Mouse (Mus musculus) thymus, postnatal 36 days (tissue): ENCODE results near the gene Rab43.
"Not testable (repeated sequence)": the region's sequence is repeated elsewhere in the genome, so short reads cannot be mapped to it uniquely, and the experiment has no call there.

Experiments
- DNase-seq, 2 experiments: peaks; one replicate each; pipeline ENCODE4 v3.0.0; 2022; ENCODE audit warnings: mixed read lengths in 2 of 2

Rab43 gene

DNA sequence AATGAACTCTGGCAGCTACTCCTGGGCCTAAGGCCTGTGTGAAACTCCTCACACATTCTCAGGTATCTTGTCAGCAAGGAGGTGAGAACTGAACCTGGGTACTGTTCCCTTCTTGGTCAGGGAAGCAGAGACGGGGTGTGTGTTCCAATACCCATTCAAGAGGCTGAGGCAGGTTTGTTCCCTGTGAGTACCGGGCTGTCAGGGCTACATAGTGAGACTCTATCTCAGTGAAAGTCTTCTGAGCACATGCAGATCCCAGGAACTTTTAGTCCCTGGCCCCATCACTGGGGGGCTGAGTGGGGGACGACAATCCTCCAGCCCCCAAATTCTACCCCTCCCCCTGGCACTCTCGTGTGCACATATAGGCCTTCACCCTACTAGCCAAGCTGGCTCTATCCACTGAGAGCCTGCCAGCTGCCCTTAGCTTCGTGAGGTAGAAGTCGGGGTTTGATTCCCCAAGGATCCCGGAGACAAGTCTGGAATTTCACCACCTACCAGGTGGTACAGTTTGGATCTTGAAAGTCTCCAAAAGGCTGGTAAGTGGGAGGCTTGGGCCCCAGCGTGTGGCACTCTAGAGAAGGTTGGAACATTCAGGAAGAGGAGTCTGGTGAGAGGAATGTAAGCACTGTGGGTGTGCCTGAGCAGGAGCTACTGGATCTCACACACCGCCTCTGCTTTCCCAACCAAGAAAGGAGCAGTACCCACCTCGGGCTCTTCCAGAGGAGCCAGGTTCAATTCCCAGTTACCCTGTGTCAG, 31.2 kb downstream of the Rab43 start:
- no peak for DNase-seq

DNA sequence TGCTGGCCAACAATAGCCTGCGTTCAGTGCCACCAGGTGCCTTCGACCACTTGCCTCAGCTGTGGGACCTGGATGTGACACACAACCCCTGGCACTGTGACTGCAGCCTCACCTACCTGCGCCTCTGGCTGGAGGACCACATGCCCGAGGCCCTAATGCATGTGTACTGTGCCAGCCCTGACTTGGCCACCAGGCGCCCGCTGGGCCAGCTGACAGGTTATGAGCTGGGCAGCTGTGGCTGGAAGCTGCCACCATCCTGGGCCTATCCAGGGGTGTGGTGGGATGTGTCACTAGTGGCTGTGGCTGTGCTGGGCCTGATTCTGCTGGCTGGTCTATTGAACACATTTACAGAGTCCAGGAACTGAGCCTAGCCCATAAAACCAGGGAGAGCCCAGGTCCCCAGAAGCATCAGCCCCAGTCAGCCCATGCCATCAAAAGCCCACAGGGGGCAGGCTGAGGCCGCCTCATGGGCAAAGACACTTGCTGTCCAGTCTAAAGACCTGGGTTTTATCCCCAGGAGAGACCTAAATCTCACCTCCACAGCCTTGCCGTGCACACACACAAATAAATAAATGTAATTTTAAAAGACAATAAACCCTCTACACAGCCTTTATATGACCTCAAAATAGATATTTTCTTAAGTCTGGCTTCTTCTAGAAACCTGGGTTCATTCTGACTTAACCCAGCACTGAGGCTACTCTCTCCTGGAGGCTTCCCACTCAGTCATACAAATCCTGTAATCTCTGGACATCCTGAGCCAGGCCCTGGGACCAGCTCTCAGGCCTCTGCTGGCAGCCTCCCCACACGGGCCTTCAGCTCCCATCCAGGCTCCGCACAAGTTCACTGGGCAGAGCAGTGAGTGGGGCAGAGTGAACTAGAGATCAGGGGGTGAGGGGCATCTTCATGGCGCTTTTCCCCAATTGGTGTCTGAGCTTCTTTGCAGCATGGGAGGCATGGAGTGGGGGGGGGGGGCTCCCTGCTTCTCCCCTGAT, 32.5 kb downstream of the Rab43 start:
- DNase-seq: no peak

DNA sequence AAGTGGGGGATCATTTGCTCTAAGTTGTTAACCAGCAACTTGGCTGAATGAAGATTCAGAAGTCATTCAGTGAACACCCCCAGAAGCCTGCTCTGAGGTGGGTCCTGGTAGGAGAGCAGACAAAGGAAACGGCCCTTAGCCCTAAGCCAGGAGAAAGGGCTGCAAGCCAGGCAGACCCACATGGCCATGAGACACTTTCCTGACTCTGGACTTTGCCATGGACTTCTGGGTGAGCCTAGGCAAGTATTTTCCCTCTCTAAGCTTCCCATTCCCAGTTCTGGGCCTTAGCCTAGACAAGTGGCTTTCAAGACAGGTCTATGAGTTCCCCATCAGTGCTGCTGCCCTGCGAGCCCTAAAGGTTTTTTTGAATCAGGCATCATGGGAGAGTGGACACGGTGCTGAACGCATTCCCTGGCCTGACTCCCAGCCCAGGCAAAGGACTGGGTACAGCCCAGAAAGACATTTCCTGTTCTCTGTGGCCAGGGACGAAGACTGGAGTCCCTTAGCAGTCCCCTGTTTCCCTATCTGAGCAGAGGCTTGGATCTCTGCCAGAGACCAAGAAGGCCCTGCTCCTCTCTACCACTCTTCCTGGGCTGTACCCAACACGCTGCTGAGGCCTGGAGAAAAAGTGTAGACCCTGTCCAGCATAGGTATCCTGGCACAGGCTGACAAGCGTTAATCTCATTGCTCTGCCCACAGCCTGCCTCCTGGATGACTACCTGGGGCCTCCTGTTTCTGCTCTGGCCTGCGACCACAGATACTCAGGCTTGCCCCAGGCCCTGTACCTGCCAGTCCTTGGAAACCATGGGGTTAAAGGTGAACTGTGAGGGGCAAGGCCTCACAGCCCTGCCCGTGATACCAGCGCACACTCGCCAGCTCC, 33.4 kb downstream of the Rab43 start:
- DNase-seq: no peak

DNA sequence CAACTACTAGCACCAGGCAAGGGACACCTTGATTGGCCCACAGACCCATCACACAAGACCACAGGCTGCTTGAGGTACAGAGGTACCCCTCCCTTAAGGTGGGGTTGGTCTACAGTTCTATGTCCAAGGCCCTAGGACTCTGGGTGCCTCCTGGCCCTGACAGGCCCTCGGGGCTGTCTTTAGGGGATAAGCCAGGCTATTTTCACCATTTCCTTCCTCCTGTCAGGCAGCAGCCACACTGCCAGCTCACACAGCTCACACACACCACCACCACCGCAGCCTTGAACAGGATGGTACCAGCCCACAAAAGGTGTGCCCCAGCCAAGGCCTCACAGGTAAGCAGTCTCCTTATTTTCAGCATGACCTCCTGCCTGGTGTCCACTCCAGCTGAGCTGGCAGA, 34.1 kb downstream of the Rab43 start, which contains the start of gene Gp9:
Gp9 (plus strand) TSS at position 231 of the 400 bp plus-strand sequence.
- DNase-seq: no peak

DNA sequence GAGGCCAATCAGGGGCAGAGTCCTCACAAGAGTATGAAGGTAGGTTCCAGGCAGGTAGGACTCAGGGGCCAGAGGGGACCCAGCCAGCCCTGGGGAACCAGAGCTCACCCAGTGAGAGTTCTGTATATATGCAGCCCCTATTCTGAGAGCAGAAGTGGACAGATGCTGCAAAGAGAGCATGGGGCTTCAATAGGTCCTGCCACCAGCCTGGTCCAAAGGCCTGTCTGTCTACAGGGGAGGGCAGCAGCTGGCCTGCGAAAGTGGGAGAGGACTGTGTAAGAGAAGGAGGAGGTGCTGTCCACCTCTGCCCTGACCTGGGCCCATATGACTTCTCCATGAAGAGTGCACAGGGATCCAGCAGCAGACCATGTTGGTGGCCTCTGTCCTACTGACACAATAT, 35.3 kb downstream of the Rab43 start:
- no peak for DNase-seq

DNA sequence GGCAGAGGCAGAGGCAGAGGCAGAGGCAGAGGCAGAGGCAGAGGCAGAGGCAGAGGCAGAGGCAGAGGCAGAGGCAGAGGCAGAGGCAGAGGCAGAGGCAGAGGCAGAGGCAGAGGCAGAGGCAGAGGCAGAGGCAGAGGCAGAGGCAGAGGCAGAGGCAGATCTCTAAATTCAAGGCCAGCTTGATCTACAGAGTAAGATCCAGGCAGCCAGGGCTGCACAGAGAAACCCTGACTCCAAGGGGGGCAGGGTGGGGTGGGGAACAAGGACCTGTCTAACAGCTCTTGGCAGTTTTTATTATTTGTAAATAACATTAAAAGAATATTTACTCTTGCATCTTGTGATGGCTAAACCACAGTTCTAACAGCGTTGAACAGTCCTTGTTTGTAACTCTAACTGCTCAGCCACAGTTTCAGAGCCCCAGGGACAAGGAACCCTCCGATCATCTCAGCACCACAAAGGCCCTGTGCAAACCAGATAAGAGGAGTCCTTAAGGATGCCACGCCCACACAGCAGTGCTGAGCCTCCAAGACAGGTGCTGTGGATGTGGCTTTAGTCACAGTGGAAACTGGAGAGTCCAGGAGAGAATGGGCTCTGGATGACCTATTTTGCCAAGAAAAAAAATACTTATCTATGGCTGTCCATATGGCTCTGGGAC, 36.2 kb downstream of the Rab43 start:
- DNase-seq: no peak

DNA sequence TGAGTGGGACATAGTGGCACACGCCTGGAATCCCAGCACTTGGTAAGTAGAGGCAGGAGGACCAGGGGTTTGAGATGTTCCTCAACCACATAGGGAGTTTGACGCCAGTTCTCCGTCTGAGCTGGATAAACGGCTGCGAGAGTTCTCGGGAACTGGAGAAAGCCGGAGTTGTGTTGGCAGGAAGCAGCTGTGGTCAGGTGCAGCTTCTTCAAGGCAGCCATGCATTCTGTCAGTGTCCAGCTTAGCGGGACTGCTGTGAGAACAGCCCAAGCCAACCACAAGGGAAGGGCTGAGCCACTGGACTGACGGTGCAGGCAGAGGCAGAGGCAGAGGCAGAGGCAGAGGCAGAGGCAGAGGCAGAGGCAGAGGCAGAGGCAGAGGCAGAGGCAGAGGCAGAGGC, 37.1 kb downstream of the Rab43 start:
- DNase-seq: no peak

DNA sequence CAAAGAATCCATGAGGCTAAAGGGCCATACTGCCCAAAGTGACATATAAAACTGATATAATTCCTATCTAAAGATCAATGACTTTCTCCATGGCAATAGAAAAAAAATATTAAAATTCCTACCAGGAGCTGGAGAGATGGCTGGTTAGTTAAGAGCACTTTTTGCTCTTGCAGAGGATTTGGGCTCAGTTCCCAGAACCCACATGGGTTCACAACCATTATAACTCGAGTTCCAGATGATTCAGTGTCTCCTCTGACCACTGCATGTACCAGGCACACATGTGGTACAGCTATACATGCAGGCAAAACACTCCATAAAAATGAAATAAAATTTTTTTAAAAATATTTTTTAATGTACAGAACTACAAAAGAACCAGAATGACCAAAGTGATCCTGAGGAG, 37.5 kb downstream of the Rab43 start:
- DNase-seq: no peak

DNA sequence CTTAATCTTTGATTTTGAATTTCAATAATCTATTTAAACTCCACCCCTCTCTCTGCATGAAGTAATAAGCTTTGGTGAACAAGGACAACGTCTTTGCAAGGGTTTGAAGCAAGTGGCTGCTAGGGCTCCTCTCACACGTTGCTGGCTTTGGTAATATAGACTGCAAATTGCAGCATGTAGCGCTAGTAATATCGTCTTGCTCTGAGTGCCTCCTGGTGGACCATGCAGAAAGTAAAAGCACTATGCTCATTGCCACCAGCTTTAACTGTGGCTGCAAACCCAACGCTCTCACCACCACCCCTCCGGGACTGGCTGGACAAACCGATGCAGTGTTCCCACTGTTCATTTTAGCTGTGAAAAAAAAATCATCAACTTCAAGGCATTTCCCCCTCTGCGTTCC, 41.3 kb downstream of the Rab43 start:
- no peak for DNase-seq

DNA sequence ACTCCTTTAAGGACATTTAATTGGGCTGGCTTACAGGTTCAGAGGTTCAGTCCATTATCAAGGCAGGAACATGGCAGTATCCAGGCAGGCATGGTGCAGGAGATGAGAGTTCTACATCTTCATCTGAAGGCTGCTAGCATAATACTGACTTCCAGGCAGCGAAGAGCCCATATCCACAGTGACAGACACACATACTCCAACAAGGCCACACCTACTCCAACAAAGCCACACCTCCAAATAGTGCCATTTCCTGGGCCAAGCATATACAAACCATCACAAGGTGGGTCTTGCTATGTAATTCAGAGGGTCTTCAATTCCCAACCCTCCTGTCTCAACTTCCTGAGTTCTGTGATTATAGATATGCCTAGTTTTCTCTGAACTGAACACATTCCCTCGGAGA, 47.7 kb downstream of the Rab43 start:
- DNase-seq: not testable (repeated sequence)

DNA sequence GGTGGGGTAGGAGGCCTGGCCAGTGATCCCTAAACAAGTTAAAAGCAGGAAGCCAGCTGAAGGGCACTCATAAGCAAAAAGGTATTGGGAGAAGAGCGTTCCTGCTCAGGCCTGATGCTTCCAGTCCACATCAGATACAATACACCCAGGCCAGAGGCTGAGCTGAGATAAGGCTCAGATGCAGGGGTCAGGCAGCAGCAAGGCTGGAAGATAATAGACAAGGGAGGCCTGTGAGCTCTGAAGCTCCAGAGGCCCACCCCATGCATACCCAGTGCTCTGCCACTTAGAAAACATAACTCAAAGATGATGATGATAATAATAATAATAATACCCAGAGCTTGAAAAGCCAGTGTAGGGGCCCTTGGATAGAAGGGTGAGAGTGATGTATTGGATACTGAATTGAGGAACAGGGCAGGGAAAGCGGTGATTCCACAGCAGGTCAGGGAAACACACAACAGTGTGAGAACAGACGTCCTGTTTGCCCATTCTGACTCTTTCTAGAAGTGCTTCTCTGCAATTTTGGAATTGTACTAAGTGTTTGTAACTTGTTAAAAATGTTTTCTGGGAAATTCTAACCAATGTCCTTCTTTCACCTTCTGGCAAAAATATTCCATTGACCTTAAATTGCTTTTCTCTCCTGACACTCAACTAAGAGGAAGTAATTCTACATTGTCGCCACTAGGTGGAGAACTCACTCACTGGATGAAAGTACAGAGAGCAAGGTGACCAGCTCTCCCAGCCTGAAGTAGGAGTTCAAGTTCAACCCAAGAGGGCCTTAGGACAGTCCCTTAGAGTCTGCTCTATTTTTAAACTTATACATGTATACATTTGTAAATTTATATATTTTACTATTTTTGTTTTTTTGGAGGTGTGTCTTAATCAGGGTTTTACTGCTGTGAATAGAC, 48.3 kb downstream of the Rab43 start:
- DNase-seq: no peak

DNA sequence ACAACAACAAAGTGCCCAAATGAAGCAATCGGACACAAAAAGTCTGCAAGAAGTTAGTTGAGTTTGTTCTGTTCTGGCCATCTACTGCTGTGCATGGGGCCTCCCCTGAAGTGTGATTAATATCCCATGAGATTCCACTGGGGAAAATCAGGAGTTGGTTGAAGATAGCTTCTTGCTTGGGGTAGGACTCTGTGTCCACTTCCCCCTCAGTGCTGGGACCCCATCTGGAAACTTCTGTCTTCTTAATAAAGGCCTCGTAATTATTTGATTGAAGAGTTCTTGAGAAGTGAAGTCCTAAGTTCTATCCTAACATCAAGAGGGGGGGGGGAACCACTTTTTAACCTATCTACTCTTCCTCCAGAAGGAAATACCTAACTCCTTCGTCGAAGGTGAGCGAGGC, 49.8 kb downstream of the Rab43 start:
- no peak for DNase-seq

DNA sequence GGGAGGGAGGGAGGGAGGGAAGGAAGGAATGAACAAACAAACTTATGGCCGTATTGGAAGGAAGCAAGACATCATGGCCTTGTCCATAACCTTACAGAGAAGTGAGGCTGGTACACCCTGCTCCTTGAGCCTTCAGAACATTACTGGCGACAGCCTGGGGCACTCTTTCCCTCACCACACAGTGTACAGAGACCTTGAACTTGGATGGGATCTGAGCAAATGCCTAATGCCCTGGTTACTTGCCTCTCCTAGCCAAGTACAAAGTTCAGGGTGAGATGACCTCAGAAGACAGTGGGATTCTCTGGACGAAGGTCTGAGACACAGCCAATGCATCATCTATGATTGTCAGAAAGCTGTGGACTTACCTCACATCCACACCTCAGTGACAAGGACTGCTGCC, 52.1 kb downstream of the Rab43 start:
- no peak for DNase-seq

DNA sequence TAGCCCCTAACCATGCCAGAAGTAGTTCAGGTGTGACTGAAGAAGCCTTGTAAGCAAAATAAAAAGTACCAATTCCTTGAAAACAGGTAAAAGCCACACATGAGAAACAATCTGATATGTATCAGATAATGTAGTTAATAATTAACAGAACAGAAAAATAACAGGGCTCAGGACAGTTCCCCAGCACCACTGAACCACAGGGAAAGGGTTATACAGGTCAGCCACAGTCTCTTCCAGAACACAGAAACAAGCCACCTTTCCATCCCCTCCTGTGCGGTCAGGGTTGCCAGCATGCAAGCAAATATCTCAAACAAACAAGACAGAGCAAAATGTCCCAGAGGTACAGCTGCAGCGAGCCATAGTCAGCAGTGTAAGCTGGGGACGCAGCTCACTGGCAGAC, 52.6 kb downstream of the Rab43 start:
- DNase-seq: no peak

DNA sequence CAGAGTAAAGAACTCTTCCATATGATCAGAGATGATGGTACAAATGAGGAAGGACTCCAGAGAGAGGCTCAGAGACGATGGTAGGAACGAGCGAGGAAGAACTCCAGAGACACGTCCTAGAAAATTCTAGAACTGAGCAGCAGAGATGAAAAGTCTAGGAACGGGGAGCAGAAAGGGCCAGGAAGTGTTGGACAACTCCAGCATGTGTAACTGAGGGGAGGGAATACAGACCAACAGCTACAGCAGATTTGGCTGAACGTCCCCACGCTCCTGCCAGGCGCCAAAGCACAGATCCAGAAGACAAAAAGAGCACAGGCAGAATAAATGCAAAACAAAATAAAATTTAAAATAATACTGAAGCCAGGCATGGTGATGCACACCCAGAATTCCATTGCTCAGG, 55.1 kb downstream of the Rab43 start:
- no peak for DNase-seq

DNA sequence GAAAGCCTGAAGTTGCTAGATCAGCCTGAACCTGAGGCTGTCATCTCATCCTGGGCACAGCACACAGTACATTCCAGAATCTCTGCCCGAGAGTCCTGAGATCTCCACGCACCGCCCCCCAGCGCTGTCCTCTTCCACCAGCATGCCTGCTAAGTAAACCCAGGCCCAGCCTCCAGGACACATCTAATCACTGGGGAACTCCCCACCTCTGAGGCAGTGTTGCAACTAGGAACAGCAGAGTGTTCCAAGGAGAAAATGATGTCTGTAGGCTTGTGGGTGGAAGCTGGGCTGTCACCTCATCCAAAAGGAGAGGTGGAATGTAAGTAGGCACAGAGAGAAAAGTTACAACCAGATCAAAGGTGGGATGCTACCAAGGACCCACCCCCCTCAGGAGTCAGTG, 56.8 kb downstream of the Rab43 start:
- DNase-seq: no peak

DNA sequence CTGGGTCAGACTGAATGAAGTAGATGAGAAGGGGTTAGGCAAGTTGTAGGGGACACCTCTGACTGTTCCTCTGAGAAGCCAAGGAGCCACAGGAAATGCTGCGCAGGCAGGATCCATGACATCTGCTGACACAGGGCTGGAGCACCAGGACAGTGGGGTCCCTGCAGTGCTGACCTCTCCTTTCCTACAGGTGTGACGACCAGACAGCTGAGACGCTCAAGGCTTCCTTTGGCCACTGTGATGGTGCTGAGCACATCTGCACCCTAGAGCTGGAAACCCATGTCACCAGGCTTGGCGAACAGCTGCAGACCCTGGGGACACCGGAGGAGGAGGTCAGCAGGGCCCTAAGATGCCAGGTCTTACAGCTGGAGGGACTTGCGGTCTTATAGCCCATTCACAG, 60.4 kb downstream of the Rab43 start:
- no peak for DNase-seq

DNA sequence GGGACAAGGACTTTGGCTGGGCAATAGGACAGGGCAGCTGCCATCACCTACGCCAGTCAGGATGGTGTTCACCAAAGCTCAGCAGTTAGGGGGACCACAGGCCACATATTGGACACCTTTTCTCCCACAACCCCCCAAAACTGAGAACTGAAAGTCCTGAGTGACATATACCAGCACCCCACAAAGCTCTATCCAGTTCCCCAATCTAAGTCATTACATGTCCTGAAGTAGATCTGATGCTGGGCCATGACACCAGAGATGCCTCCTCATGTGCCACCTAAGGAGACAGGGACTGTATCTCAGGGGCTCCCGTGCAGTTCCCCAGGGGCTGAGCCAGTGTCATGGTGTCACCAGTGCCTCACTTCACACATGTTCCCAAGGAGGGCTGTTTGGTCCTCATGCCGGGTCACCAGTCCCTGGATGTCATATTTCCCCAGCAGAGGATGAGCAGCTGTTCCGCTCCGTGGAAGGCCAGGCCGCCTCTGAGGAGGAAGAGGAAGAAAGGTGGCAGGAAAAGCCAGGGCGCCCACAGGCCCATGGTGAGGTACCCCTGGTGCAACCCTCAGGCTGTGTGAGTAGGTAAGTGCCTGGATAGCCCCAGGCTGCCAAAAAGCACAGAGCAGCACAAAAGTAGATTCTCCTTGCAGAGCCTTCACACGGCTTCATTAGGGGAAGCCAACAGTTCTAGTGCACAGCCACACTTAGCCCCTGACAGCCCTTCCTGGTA, 61.6 kb downstream of the Rab43 start:
- no peak for DNase-seq

DNA sequence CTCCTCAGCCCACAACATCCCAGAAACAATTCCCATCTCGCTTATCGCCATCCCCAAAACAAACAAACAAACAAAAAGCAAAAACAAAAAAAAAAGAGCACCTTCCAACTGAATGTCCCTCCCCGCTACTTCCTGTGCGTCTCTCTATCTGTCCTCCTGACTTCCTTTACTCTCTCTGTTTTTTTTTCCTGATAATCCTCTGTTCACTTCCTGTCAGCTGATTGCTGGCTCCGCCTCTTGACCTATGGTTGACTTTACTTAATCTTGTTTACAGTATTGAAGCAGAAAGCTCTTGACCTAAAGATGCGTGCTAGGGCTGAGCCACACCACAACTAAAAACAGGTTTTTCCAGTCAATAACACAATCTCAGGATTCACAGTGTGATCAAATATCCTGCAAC, 63.4 kb downstream of the Rab43 start:
- no peak for DNase-seq

DNA sequence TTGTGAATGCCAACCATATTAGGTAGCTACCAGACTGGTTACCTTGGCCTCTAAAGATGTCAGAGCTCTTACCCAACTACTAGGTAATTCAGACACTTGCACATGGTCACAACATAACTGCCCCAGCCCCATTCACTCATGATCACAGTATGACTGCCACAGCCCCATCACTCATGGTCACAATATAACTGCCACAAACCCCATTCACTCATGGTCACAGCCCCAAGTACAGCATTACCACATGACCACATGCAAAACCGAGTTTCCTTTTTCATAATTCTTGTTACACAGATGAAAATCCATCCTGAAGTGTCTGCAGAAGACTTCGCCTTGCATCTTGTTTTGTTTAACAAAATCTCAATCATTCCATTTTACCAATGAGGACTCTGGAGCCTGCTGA, 63.9 kb downstream of the Rab43 start:
- no peak for DNase-seq

DNA sequence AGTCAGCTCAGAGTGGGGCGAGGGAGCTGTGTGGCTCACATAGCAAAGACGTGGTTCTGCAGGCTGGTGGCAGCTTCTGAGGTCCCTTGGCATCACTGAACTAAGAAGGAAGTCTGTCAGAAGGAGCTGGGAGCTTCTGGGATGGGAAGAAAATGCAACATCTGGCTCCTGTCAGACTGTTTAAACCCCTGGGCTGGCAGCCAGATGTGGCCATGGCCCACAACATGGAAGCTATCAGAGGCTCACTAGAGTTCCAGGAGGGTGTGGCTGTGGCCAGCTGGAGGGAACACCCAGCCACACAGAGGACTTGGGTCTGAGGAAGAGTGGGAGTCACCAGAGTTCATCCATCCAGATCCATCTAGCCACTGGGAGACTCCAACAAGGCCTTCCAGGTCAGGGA, 65.1 kb downstream of the Rab43 start:
- DNase-seq: no peak
